Mouse (Mus musculus): Measurements from ENCODE around the gene Hist2h2ac. TPM values are rescaled to one million over a fixed set of nuclear protein-coding genes. Genes with fewer than 3 reads are reported as not detected.
A peak's percentile ranks its signal among the peaks of the same experiment; 100 is the strongest.
"Not testable (repeated sequence)": the region's sequence is repeated elsewhere in the genome, so short reads cannot be mapped to it uniquely, and the experiment has no call there.

Hist2h2ac gene
- polyA plus RNA-seq, 1 experiment from 2014 or later: 7.6 TPM

- Histone ChIP-seq H3K9me3 (ENCODE audit: control insufficient read depth, low read depth, low read length) (no peaks in the 10 kb centered on the region), H3K4me1 (ENCODE audit: control insufficient read depth, insufficient read depth, low read length) (peaks cover 17% of the 10 kb centered on the region; the same call in 1 of the 2 replicates), H3K36me3 (ENCODE audit: control insufficient read depth, insufficient read depth, low read length) (peaks cover 13% of the 10 kb centered on the region), H3K9ac (replicated peaks; ENCODE audit: low read depth, low read length) (no peak overlapping the region), H3K27ac (ENCODE audit: low read length) (no peak overlapping the region), H3K4me3 (ENCODE audit: low read depth, low read length) (peak overlapping the region; percentile 50; the same call in 1 of the 2 replicates), H3K4me2 (replicated peaks; ENCODE audit: low read depth, low read length) (peak overlapping the region; percentile 76), H3K27me3 (ENCODE audit: control insufficient read depth, insufficient read depth, low read length) (no peaks in the 10 kb centered on the region)
- WGBS: 14% methylated on average over 4 of the region's 4 CpGs
- no peak for ATAC-seq (ENCODE audit: insufficient number of reproducible peaks, insufficient read depth, low FRiP score, low read depth)
Measured at GRCm38 (mm10) chr3:96182382-96182776, 38.3 kb downstream of the Hist2h2ac start.

GRCm38 (mm10) chr3:96181510-96182381, 38.9 kb downstream of the Hist2h2ac start:
- peaks cover 17% of the 10 kb centered on the region; the same call in 1 of the 2 replicates for H3K4me1 ChIP-seq (ENCODE audit: control insufficient read depth, insufficient read depth, low read length)
- no peaks in the 10 kb centered on the region for H3K9me3 ChIP-seq (ENCODE audit: control insufficient read depth, low read depth, low read length)
- peak overlapping the region; percentile 76 for H3K4me2 ChIP-seq (replicated peaks; ENCODE audit: low read depth, low read length)
- H3K27ac ChIP-seq (ENCODE audit: low read length): no peak overlapping the region; the same call in 1 of the 2 replicates
- H3K27me3 ChIP-seq (ENCODE audit: control insufficient read depth, insufficient read depth, low read length): no peaks in the 10 kb centered on the region
- no peak for ATAC-seq (ENCODE audit: insufficient number of reproducible peaks, insufficient read depth, low FRiP score, low read depth)
- H3K36me3 ChIP-seq (ENCODE audit: control insufficient read depth, insufficient read depth, low read length): peaks cover 12% of the 10 kb centered on the region
- peak overlapping the region; percentile 50 for H3K4me3 ChIP-seq (ENCODE audit: low read depth, low read length)
- 29% methylated on average over 12 of the region's 12 CpGs for WGBS
- peak overlapping the region; percentile 52; the same call in 1 of the 2 replicates for H3K9ac ChIP-seq (replicated peaks; ENCODE audit: low read depth, low read length)

- peak within 1 kb of the TSS; percentile 52 for H3K9ac ChIP-seq (replicated peaks; ENCODE audit: low read depth, low read length)
- no peak within 1 kb of the TSS; the same call in 1 of the 2 replicates for H3K27ac ChIP-seq (ENCODE audit: low read length)
- peaks cover 17% of the 10 kb centered on the region; the same call in 1 of the 2 replicates for H3K4me1 ChIP-seq (ENCODE audit: control insufficient read depth, insufficient read depth, low read length)
- peak within 1 kb of the TSS; percentile 76 for H3K4me2 ChIP-seq (replicated peaks; ENCODE audit: low read depth, low read length)
- no peaks in the 10 kb centered on the region for H3K9me3 ChIP-seq (ENCODE audit: control insufficient read depth, low read depth, low read length)
- H3K4me3 ChIP-seq (ENCODE audit: low read depth, low read length): peak within 1 kb of the TSS; percentile 50
- ATAC-seq (ENCODE audit: insufficient number of reproducible peaks, insufficient read depth, low FRiP score, low read depth): no peak
- WGBS: 0% methylated on average over 13 of the region's 23 CpGs
- no peaks in the 10 kb centered on the region for H3K27me3 ChIP-seq (ENCODE audit: control insufficient read depth, insufficient read depth, low read length)
- H3K36me3 ChIP-seq (ENCODE audit: control insufficient read depth, insufficient read depth, low read length): peaks cover 17% of the 10 kb centered on the region
Measured at GRCm38 (mm10) chr3:96180727-96181477, 39.8 kb downstream of the Hist2h2ac start, which contains the start of gene Sv2a. Gene Sv2a (plus strand): TSS chr3:96181151.

- H3K27me3 ChIP-seq (ENCODE audit: control insufficient read depth, insufficient read depth, low read length): no peaks in the 10 kb centered on the region
- ATAC-seq (ENCODE audit: insufficient number of reproducible peaks, insufficient read depth, low FRiP score, low read depth): no peak
- H3K4me3 ChIP-seq (ENCODE audit: low read depth, low read length): no peak overlapping the region
- peaks cover 26% of the 10 kb centered on the region for H3K36me3 ChIP-seq (ENCODE audit: control insufficient read depth, insufficient read depth, low read length)
- H3K9me3 ChIP-seq (ENCODE audit: control insufficient read depth, low read depth, low read length): no peaks in the 10 kb centered on the region
- H3K9ac ChIP-seq (replicated peaks; ENCODE audit: low read depth, low read length): no peak overlapping the region
- WGBS: 63% methylated on average over 4 of the region's 4 CpGs
- peaks cover 17% of the 10 kb centered on the region; the same call in 1 of the 2 replicates for H3K4me1 ChIP-seq (ENCODE audit: control insufficient read depth, insufficient read depth, low read length)
- H3K4me2 ChIP-seq (replicated peaks; ENCODE audit: low read depth, low read length): no peak overlapping the region
- H3K27ac ChIP-seq (ENCODE audit: low read length): no peak overlapping the region
Measured at GRCm38 (mm10) chr3:96179531-96179930, 41.1 kb downstream of the Hist2h2ac start.

DNA sequence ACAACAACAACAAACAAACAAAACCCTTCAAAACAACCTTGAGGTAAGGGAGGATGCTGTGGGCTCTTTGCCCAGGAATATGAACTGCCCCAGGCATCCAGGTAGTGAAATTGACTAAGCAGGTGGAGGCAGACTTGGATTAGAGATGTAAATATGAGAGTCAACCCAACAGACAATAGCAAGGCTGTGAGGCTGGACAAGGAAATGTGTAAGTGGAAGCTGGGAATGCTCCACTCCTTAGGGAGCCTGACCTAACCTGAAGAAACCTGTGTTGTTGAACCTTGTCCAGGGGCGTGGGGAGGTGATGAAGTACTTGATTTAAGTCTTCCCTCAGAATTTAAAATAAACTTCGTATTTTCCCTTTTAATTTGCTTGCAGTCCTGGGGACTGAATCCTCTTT, 41.8 kb downstream of the Hist2h2ac start:
- Histone ChIP-seq H3K36me3 (ENCODE audit: control insufficient read depth, insufficient read depth, low read length) (peaks cover 31% of the 10 kb centered on the region), H3K27ac (ENCODE audit: low read length) (no peak overlapping the region), H3K4me1 (ENCODE audit: control insufficient read depth, insufficient read depth, low read length) (peaks cover 20% of the 10 kb centered on the region; the same call in 1 of the 2 replicates), H3K27me3 (ENCODE audit: control insufficient read depth, insufficient read depth, low read length) (no peaks in the 10 kb centered on the region), H3K9me3 (ENCODE audit: control insufficient read depth, low read depth, low read length) (no peaks in the 10 kb centered on the region), H3K4me2 (replicated peaks; ENCODE audit: low read depth, low read length) (no peak overlapping the region), H3K9ac (replicated peaks; ENCODE audit: low read depth, low read length) (no peak overlapping the region), H3K4me3 (ENCODE audit: low read depth, low read length) (no peak overlapping the region)
- 77% methylated on average over 2 of the region's 2 CpGs for WGBS
- ATAC-seq (ENCODE audit: insufficient number of reproducible peaks, insufficient read depth, low FRiP score, low read depth): no peak

GRCm38 (mm10) chr3:96178427-96178826, 42.3 kb downstream of the Hist2h2ac start:
- Histone ChIP-seq H3K4me3 (ENCODE audit: low read depth, low read length) (no peak overlapping the region), H3K27ac (ENCODE audit: low read length) (no peak overlapping the region), H3K4me2 (replicated peaks; ENCODE audit: low read depth, low read length) (no peak overlapping the region), H3K36me3 (ENCODE audit: control insufficient read depth, insufficient read depth, low read length) (peaks cover 32% of the 10 kb centered on the region), H3K9me3 (ENCODE audit: control insufficient read depth, low read depth, low read length) (no peaks in the 10 kb centered on the region), H3K27me3 (ENCODE audit: control insufficient read depth, insufficient read depth, low read length) (no peaks in the 10 kb centered on the region), H3K9ac (replicated peaks; ENCODE audit: low read depth, low read length) (no peak overlapping the region), H3K4me1 (ENCODE audit: control insufficient read depth, insufficient read depth, low read length) (peaks cover 21% of the 10 kb centered on the region; the same call in 1 of the 2 replicates)
- 87% methylated on average over 4 of the region's 4 CpGs for WGBS
- ATAC-seq (ENCODE audit: insufficient number of reproducible peaks, insufficient read depth, low FRiP score, low read depth): no peak

- Histone ChIP-seq H3K36me3 (ENCODE audit: control insufficient read depth, insufficient read depth, low read length) (peaks cover 32% of the 10 kb centered on the region), H3K4me3 (ENCODE audit: low read depth, low read length) (no peak overlapping the region), H3K27ac (ENCODE audit: low read length) (no peak overlapping the region), H3K9ac (replicated peaks; ENCODE audit: low read depth, low read length) (no peak overlapping the region), H3K9me3 (ENCODE audit: control insufficient read depth, low read depth, low read length) (no peaks in the 10 kb centered on the region), H3K27me3 (ENCODE audit: control insufficient read depth, insufficient read depth, low read length) (no peaks in the 10 kb centered on the region), H3K4me2 (replicated peaks; ENCODE audit: low read depth, low read length) (no peak overlapping the region), H3K4me1 (ENCODE audit: control insufficient read depth, insufficient read depth, low read length) (peaks cover 10% of the 10 kb centered on the region; the same call in 1 of the 2 replicates)
- ATAC-seq (ENCODE audit: insufficient number of reproducible peaks, insufficient read depth, low FRiP score, low read depth): no peak
- 95% methylated on average over 6 of the region's 6 CpGs for WGBS
Measured at GRCm38 (mm10) chr3:96175251-96175650, 45.4 kb downstream of the Hist2h2ac start.

DNA sequence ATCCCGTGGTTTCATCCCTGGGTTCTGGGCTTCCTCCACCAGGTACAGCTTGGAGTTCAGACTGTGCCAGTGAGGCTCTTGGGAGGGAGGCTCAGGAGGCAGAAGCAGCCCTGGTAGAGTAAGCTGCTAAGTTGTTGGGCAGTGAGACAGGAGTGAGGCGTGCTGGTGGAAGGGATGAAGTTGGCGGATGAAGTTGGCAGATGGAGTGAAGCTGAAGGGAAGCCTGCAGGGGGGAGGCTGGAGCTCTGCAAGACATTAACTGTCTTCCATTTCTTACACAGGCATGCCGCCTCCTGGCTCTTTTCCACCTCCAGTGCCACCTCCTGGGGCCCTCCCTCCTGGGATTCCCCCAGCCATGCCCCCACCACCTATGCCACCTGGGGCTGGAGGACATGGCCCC, 46.6 kb downstream of the Hist2h2ac start:
- H3K4me1 ChIP-seq (ENCODE audit: control insufficient read depth, insufficient read depth, low read length): peaks cover 10% of the 10 kb centered on the region; the same call in 1 of the 2 replicates
- not testable (repeated sequence) for H3K27me3 ChIP-seq (ENCODE audit: control insufficient read depth, insufficient read depth, low read length); H3K9ac ChIP-seq (replicated peaks; ENCODE audit: low read depth, low read length); H3K4me2 ChIP-seq (replicated peaks; ENCODE audit: low read depth, low read length); ATAC-seq (ENCODE audit: insufficient number of reproducible peaks, insufficient read depth, low FRiP score, low read depth); H3K27ac ChIP-seq (ENCODE audit: low read length); H3K9me3 ChIP-seq (ENCODE audit: control insufficient read depth, low read depth, low read length); H3K4me3 ChIP-seq (ENCODE audit: low read depth, low read length)
- WGBS: 82% methylated on average over 4 of the region's 4 CpGs
- H3K36me3 ChIP-seq (ENCODE audit: control insufficient read depth, insufficient read depth, low read length): peaks cover 32% of the 10 kb centered on the region

Data from stomach, embryonic 14.5 days (tissue).